Mouse (Mus musculus) hindbrain, embryonic 16.5 days (tissue): ENCODE data around the gene Gabarapl2. TPM values are rescaled to one million over a fixed set of nuclear protein-coding genes. Genes with fewer than 3 reads are reported as not detected.
A peak's percentile ranks its signal among the peaks of the same experiment; 100 is the strongest.

Experiments used
- ATAC-seq: fragments of 200-750 bp; cut with Nextera tagmentation; 2 replicates; pipeline ENCODE4 v1.8.0; 2017; ENCODE audit warnings: moderate TSS enrichment, moderate library complexity
- H3K27ac ChIP-seq: fragments of 300-500 bp; sonication (generic); 2 replicates; pipeline ENCODE4 v1.5.1; 2014; ENCODE audit warnings: low read depth, mild to moderate bottlenecking, control low read depth, low read length, moderate library complexity
- H3K27me3 ChIP-seq: fragments of 300-500 bp; sonication (generic); replicated peaks from 2 replicates; pipeline ENCODE4 v1.6.1; 2014; ENCODE audit warnings: low read length; ENCODE audit not compliant: control insufficient read depth, insufficient read depth
- H3K36me3 ChIP-seq: fragments of 300-500 bp; sonication (generic); 2 replicates; pipeline ENCODE4 v1.6.1; 2014; ENCODE audit warnings: mild to moderate bottlenecking, low read length, moderate library complexity, mixed read lengths; ENCODE audit not compliant: control insufficient read depth, insufficient read depth
- H3K4me1 ChIP-seq: fragments of 300-500 bp; sonication (generic); 2 replicates; pipeline ENCODE4 v1.6.1; 2014; ENCODE audit warnings: low read depth, low read length; ENCODE audit not compliant: control insufficient read depth, insufficient read depth
- H3K4me2 ChIP-seq: fragments of 300-500 bp; sonication (generic); 2 replicates; pipeline ENCODE4 v1.6.1; 2014; ENCODE audit warnings: mild to moderate bottlenecking, low read length, control low read depth, moderate library complexity
- H3K4me3 ChIP-seq: fragments of 300-500 bp; sonication (generic); 2 replicates; pipeline ENCODE4 v1.5.1; 2014; ENCODE audit warnings: mild to moderate bottlenecking, low read length, control low read depth, moderate library complexity
- H3K9ac ChIP-seq: fragments of 300-500 bp; sonication (generic); 2 replicates; pipeline ENCODE4 v1.6.1; 2014; ENCODE audit warnings: low read depth, mild to moderate bottlenecking, control low read depth, low read length, moderate library complexity
- H3K9me3 ChIP-seq: fragments of 300-500 bp; sonication (generic); 2 replicates; pipeline ENCODE4 v1.6.1; 2014; ENCODE audit warnings: mild to moderate bottlenecking, low read length, moderate library complexity; ENCODE audit not compliant: control insufficient read depth
- WGBS: fragments of 180-500 bp; shearing (Covaris S2); extraction: QIAGEN DNeasy Blood & Tissue Kit; methylation state at CpG from one replicate; pipeline ENCODE4 v1.1.7; 2014; 5-methylcytosine and 5-hydroxymethylcytosine counted together
- polyA plus RNA-seq: library from polyadenylated mRNA; unstranded; fragments of >200 nt; fragmentation: Nextera tagmentation; extraction: Ambion mirVana; gene quantifications from 2 replicates; pipeline ENCODE4 v1.2.1, GENCODE M21; 2015

The Gabarapl2 gene
- 422 and 469 TPM in 2 replicates for polyA plus RNA-seq

DNA sequence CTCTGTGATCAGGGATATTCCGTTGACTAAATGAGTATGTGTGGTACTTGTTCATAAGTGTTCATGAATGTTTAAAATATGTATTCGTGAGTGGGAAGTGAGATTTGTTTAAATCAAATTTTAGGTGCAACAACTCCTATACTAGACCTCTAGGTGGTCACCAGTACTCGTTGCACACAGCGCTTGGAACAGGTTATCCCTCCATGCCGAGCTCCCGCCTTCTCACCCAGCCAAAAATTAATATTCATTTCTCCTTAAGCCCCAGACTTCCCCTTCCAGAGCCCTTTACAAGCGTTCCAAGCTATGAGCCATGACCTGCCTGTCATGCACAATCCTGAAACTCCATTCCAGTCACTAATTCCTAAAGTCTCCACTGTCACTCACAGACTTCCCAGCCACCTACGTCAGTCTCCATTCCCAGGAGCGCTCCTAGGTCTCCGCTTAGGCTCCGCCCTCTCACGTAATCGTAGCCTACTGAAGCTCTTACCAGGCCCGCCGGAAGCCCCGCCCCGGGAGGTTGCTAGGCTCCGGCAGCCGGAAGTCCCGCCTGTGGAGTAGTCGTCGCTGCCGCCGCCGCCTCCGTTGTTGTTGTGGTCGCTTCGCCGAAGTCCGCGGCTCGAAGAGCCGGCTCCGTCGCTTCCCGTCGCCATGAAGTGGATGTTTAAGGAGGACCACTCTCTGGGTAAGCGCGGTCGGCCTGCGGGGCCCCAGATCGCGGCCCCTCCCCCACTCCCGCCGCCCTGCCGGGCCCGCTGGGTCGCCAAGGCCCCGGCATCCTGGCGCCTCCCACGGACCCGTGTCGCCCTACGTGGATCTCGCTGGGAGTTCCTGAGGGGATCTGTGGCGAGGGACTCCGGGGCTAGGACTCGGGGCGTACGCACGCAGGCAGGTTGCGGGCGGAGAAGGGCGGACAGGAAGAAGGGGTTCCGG, at the start of gene Gabarapl2:
Gene Gabarapl2 (plus strand): TSS at position 533 of the 930 bp plus-strand sequence.
- Histone ChIP-seq H3K4me3 (peak within 1 kb of the TSS; percentile 99), H3K9me3 (no peaks in the 10 kb centered on the region), H3K36me3 (peaks cover 12% of the 10 kb centered on the region), H3K4me1 (peaks cover 18% of the 10 kb centered on the region), H3K27ac (peak within 1 kb of the TSS; percentile 77), H3K9ac (peak within 1 kb of the TSS; percentile 91), H3K4me2 (peak within 1 kb of the TSS; percentile 94), H3K27me3 (no peaks in the 10 kb centered on the region)
- ATAC-seq, result peak; percentile 98
- WGBS, result under 1% methylated on average over 62 of the region's 65 CpGs

DNA sequence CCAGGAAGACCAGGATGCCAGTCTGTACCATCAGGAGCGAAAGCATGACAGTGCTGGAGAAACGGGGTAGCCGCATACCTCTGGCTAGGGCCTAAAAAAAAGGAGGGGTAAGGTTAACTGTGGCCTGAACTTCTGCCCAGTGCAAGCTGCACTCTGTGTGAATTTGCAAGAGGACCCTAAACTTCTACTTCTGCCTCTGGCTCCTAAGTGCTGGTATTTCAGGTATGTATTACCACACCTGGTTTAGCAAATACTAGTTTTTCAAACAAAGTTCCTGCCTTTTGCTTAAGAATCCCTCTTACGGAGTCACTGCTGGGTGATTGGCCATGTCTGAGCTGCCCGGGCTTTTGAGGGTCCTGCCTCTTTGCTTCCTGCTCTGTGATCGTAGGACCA, 49.6 kb upstream of the Gabarapl2 start:
- no peak overlapping the region for H3K9ac ChIP-seq
- no peak for ATAC-seq
- H3K4me2 ChIP-seq, result no peak overlapping the region
- no peak overlapping the region for H3K4me3 ChIP-seq
- WGBS, result 63% methylated on average over 6 of the region's 6 CpGs
- peaks cover 26% of the 10 kb centered on the region for H3K27me3 ChIP-seq
- H3K27ac ChIP-seq, result no peak overlapping the region
- H3K9me3 ChIP-seq, result no peaks in the 10 kb centered on the region
- peaks cover 5% of the 10 kb centered on the region for H3K4me1 ChIP-seq
- H3K36me3 ChIP-seq, result no peaks in the 10 kb centered on the region

- ATAC-seq, result no peak
- Histone ChIP-seq H3K4me2 (no peak overlapping the region), H3K27ac (no peak overlapping the region), H3K36me3 (no peaks in the 10 kb centered on the region), H3K9ac (no peak overlapping the region), H3K4me3 (no peak overlapping the region), H3K27me3 (peaks cover 26% of the 10 kb centered on the region), H3K4me1 (peaks cover 5% of the 10 kb centered on the region), H3K9me3 (no peaks in the 10 kb centered on the region)
- WGBS, result 43% methylated on average over 8 of the region's 8 CpGs
These were observed 48.5 kb upstream of the Gabarapl2 start for GRCm38 (mm10) chr8:111891983-111892382.

DNA sequence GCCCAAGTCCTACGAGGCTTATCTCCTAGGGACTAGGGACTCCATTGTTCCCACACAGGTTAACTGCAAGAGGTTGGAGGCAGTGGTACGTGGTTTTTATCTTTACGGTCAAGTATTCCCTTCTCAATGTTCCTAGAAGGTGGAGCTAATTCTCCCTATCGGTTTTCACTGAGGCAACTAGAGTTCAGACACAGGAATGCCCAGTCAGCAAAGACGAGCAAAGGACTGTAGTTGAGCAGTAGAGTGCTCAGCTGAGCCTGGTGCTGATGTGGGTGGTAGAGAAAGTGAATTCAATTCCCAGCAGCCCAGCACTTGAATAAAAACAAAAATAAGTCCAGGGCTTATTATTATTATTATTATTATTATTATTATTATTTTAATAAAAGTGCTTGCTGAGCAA, 47.9 kb upstream of the Gabarapl2 start:
- H3K36me3 ChIP-seq, result no peaks in the 10 kb centered on the region
- no peak overlapping the region for H3K4me3 ChIP-seq
- H3K4me1 ChIP-seq, result peaks cover 5% of the 10 kb centered on the region
- no peak overlapping the region for H3K4me2 ChIP-seq
- H3K27me3 ChIP-seq, result peaks cover 26% of the 10 kb centered on the region
- H3K27ac ChIP-seq, result no peak overlapping the region
- no peak overlapping the region for H3K9ac ChIP-seq
- ATAC-seq, result no peak
- 63% methylated on average over 5 of the region's 5 CpGs for WGBS
- H3K9me3 ChIP-seq, result no peaks in the 10 kb centered on the region

DNA sequence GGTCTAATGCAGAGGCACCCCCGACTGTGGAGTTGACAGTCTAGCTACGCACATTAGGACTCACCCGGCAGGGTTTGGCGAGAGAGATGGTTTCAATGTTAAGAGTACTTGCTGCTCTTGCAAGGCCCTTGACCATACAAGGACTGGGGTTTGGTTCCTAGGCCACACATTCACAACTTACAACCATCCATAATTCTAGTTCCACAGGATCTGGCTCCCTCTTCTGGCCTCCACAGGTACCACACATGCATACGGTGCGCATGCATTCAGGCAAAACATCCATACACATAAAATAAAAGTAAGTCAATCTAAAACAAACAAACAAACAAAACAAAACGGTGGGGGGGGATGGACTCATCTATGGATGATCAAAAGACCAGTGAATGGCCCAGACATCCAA, 45.5 kb upstream of the Gabarapl2 start:
- Histone ChIP-seq H3K4me1 (peaks cover 4% of the 10 kb centered on the region), H3K27me3 (peaks cover 19% of the 10 kb centered on the region), H3K36me3 (no peaks in the 10 kb centered on the region), H3K4me2 (no peak overlapping the region), H3K27ac (no peak overlapping the region), H3K9ac (no peak overlapping the region), H3K4me3 (no peak overlapping the region), H3K9me3 (no peaks in the 10 kb centered on the region)
- WGBS, result 91% methylated on average over 7 of the region's 7 CpGs
- ATAC-seq, result no peak

DNA sequence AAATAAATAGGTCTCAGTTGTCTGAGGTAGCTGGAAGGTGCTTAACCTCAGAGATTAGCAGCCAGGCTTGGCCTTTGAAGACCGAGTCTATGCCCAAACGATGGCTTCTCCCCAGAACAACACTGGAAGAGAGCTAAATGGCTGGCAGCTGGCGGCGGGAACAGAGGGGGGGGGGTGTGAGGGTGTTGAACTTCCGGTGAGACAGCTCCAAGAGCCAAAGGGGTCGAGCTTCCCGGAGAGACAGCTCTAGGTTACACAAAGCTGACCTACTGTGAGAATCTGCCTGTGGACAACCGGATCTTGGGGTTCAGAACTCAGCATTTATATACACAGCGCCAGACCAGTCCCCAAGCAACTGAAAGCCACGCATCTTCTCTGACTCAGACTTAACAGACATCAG, 41.9 kb upstream of the Gabarapl2 start:
- H3K4me1 ChIP-seq, result no peaks in the 10 kb centered on the region
- no peaks in the 10 kb centered on the region for H3K27me3 ChIP-seq
- H3K27ac ChIP-seq, result no peak overlapping the region
- H3K4me2 ChIP-seq, result no peak overlapping the region
- 44% methylated on average over 10 of the region's 10 CpGs for WGBS
- H3K9ac ChIP-seq, result no peak overlapping the region
- no peaks in the 10 kb centered on the region for H3K9me3 ChIP-seq
- ATAC-seq, result no peak
- H3K36me3 ChIP-seq, result no peaks in the 10 kb centered on the region
- H3K4me3 ChIP-seq, result no peak overlapping the region

- H3K4me2 ChIP-seq, result no peak overlapping the region
- no peaks in the 10 kb centered on the region for H3K36me3 ChIP-seq
- no peak overlapping the region for H3K4me3 ChIP-seq
- H3K4me1 ChIP-seq, result no peaks in the 10 kb centered on the region
- no peak for ATAC-seq
- H3K27me3 ChIP-seq, result no peaks in the 10 kb centered on the region
- H3K9ac ChIP-seq, result no peak overlapping the region
- no peak overlapping the region for H3K27ac ChIP-seq
- no peaks in the 10 kb centered on the region for H3K9me3 ChIP-seq
- 35% methylated on average over 5 of the region's 5 CpGs for WGBS
These were observed 38.4 kb upstream of the Gabarapl2 start for GRCm38 (mm10) chr8:111902080-111902479.

GRCm38 (mm10) chr8:111905500-111906121, 34.9 kb upstream of the Gabarapl2 start:
- Histone ChIP-seq H3K36me3 (no peaks in the 10 kb centered on the region), H3K27me3 (no peaks in the 10 kb centered on the region), H3K9ac (no peak overlapping the region), H3K4me1 (peaks cover 10% of the 10 kb centered on the region), H3K27ac (no peak overlapping the region), H3K9me3 (no peaks in the 10 kb centered on the region), H3K4me3 (no peak overlapping the region), H3K4me2 (no peak overlapping the region)
- ATAC-seq, result no peak
- 73% methylated on average over 8 of the region's 8 CpGs for WGBS
